Mouse (Mus musculus) lung, postnatal 0 days (tissue): ENCODE results near the gene Xlr3a. TPM values are rescaled to one million over a fixed set of nuclear protein-coding genes. Genes with fewer than 3 reads are reported as not detected.
"Not testable (repeated sequence)": the region's sequence is repeated elsewhere in the genome, so short reads cannot be mapped to it uniquely, and the experiment has no call there.

Experiments
- ATAC-seq: fragments of 200-750 bp; cut with Nextera tagmentation; 2 replicates; pipeline ENCODE4 v1.8.0; 2017; ENCODE audit warnings: moderate library complexity
- DNase-seq: peaks from one replicate; pipeline ENCODE4 v3.0.0-alpha.2; 2016; ENCODE audit warnings: low spot score
- H3K27ac ChIP-seq: fragments of 300-500 bp; sonication (generic); 2 replicates; pipeline ENCODE4 v1.5.1; 2014; ENCODE audit warnings: antibody characterized with exemption, mild to moderate bottlenecking, low read length, mixed read lengths
- H3K27me3 ChIP-seq: fragments of 300-500 bp; sonication (generic); replicated peaks from 2 replicates; pipeline ENCODE4 v1.6.1; 2014; ENCODE audit warnings: low read length, mixed read lengths; ENCODE audit not compliant: insufficient read depth
- H3K36me3 ChIP-seq: fragments of 300-500 bp; sonication (generic); 2 replicates; pipeline ENCODE4 v1.6.1; 2014; ENCODE audit warnings: low read length, mixed read lengths; ENCODE audit not compliant: insufficient read depth
- H3K4me1 ChIP-seq: fragments of 300-500 bp; sonication (generic); 2 replicates; pipeline ENCODE4 v1.6.1; 2014; ENCODE audit warnings: antibody characterized with exemption, low read depth, low read length, mixed read lengths; ENCODE audit not compliant: insufficient read depth
- H3K4me2 ChIP-seq: fragments of 300-500 bp; sonication (generic); replicated peaks from 2 replicates; pipeline ENCODE4 v1.6.1; 2014; ENCODE audit warnings: low read depth, mild to moderate bottlenecking, low read length, moderate library complexity, mixed read lengths
- H3K4me3 ChIP-seq: fragments of 300-500 bp; sonication (generic); 2 replicates; pipeline ENCODE4 v1.5.1; 2014; ENCODE audit warnings: low read depth, low read length
- H3K9ac ChIP-seq: fragments of 300-500 bp; sonication (generic); replicated peaks from 2 replicates; pipeline ENCODE4 v1.6.1; 2014; ENCODE audit warnings: low read depth, mild to moderate bottlenecking
- H3K9me3 ChIP-seq: fragments of 300-500 bp; sonication (generic); 2 replicates; pipeline ENCODE4 v1.6.1; 2016; ENCODE audit warnings: low read length, mixed read lengths
- WGBS: fragments of 180-500 bp; shearing (Covaris S2); extraction: QIAGEN DNeasy Blood & Tissue Kit; methylation state at CpG from one replicate; pipeline ENCODE4 v1.1.7; 2014; 5-methylcytosine and 5-hydroxymethylcytosine counted together
- polyA plus RNA-seq: library from polyadenylated mRNA; unstranded; fragments of >200 nt; fragmentation: Nextera tagmentation; extraction: Ambion mirVana; gene quantifications from 2 replicates; pipeline ENCODE4 v1.2.1, GENCODE M21; 2015

The Xlr3a gene
- polyA plus RNA-seq, result 0.32 and 0.74 TPM in 2 replicates

DNA sequence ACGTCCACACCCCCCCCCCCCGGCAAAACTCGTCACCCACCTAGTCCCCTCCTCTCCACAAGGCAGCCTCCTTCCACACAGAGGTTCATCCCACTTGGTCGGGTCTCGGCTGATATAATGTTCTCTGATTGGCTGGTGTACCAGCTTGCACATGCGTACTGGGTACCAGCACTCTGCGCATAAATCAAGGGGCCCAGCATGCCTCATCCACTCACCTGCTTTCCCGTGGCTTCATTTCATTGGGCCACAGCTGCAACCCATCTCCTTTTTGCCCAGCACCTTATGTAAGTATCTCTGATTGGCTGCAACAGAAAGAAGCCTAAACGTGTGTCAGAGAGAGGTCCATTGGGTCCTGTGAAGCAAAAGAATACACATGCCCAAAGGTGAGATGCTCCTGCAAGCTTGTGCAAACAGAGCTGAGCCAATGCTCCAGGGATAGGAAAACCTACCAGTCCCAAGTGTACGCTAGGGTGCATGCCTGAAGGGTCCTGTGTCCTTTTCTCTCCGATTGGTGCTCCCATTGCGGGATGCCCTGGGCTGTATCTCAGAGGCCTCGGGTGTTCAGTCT is at the start of gene Xlr3a:
Gene Xlr3a, minus strand, starts transcription at position 155 of the 568 bp plus-strand sequence.
- H3K4me2 ChIP-seq, H3K27me3 ChIP-seq, H3K4me1 ChIP-seq, H3K4me3 ChIP-seq, H3K9ac ChIP-seq, DNase-seq, ATAC-seq, H3K9me3 ChIP-seq, H3K27ac ChIP-seq, H3K36me3 ChIP-seq: not testable (repeated sequence)
- WGBS, result 58% methylated on average over 8 of the region's 13 CpGs

DNA sequence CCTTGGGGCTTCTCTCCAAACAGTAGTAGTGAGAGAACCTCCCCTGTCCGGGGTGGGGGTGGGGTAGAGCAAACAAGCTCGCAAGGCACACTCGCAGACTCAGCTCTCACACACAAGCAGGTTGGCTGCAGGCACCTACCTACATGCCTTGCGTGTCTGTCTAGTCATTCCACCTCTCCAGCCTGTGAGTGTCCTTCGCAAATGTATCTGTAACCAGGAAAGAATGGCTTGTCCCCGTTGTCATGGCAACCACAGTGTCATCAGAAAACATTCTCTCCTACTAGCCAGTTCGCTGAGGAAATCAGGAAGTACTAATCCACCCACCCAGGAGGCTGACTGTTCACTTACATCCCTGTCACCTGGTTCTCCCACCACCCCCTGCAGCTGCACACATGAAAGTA is 46.3 kb upstream of the Xlr3a start:
- H3K27ac ChIP-seq, H3K9me3 ChIP-seq, H3K9ac ChIP-seq, H3K4me2 ChIP-seq, DNase-seq, H3K36me3 ChIP-seq, H3K27me3 ChIP-seq, H3K4me1 ChIP-seq, H3K4me3 ChIP-seq: not testable (repeated sequence)
- peak; percentile 85 for ATAC-seq
- WGBS, result no CpG with 5 or more reads among the region's 7 CpGs

DNA sequence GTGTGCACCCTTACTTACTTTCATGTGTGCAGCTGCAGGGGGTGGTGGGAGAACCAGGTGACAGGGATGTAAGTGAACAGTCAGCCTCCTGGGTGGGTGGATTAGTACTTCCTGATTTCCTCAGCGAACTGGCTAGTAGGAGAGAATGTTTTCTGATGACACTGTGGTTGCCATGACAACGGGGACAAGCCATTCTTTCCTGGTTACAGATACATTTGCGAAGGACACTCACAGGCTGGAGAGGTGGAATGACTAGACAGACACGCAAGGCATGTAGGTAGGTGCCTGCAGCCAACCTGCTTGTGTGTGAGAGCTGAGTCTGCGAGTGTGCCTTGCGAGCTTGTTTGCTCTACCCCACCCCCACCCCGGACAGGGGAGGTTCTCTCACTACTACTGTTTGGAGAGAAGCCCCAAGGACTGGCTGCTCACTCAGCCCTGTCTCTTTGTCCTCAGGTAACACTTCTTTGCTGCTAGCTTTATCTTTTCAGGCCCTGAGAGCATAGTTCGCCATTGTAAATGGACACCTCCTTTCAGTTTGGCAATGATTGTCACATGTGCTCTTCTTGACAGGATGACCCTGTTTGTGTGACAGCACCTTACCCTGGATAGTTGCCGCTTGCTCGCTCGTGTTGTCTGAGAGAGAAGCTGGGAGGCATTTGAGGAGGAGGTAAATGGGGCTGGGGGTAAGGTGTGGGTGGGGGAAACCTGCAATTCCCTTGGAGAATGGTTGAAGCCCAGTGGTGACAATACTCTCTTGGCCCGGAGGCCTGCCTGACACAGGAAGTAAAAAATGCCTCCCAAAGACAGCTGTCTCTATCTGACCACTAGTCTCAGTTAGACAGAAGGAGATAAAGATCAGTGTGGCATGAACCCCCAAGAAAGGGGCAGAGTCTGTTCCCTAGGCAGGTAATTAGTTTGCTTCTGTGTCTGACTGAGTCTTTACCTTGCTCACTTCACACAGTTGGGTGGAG is 26.2 kb upstream of the Xlr3a start:
- not testable (repeated sequence) for H3K4me3 ChIP-seq, H3K4me1 ChIP-seq, H3K9me3 ChIP-seq, H3K27me3 ChIP-seq, DNase-seq, H3K4me2 ChIP-seq, H3K9ac ChIP-seq, H3K36me3 ChIP-seq, H3K27ac ChIP-seq
- no CpG with 5 or more reads among the region's 12 CpGs for WGBS
- peak; percentile 85 for ATAC-seq

- ATAC-seq, H3K9me3 ChIP-seq, H3K4me2 ChIP-seq, H3K27ac ChIP-seq, H3K27me3 ChIP-seq, DNase-seq, H3K36me3 ChIP-seq, H3K4me1 ChIP-seq, H3K4me3 ChIP-seq, H3K9ac ChIP-seq: not testable (repeated sequence)
- no CpG with 5 or more reads among the region's 7 CpGs for WGBS
Measured at GRCm38 (mm10) chrX:73116747-73117146, 19.9 kb upstream of the Xlr3a start, which contains the start of gene Gm14685. Gene Gm14685 (plus strand): TSS chrX:73117047.

- DNase-seq, H3K27me3 ChIP-seq, ATAC-seq, H3K9me3 ChIP-seq, H3K4me1 ChIP-seq, H3K27ac ChIP-seq, H3K4me3 ChIP-seq, H3K9ac ChIP-seq, H3K4me2 ChIP-seq, H3K36me3 ChIP-seq: not testable (repeated sequence)
- WGBS, result 72% methylated on average over 19 of the region's 19 CpGs
Measured at GRCm38 (mm10) chrX:73082267-73083055, 14.4 kb downstream of the Xlr3a start, which contains the start of gene Xlr4a. Gene Xlr4a (minus strand): TSS chrX:73082478.

- H3K27ac ChIP-seq, H3K4me2 ChIP-seq, H3K4me3 ChIP-seq, DNase-seq, H3K4me1 ChIP-seq, H3K27me3 ChIP-seq, H3K9ac ChIP-seq, H3K9me3 ChIP-seq, H3K36me3 ChIP-seq: not testable (repeated sequence)
- WGBS, result no CpG with 5 or more reads among the region's 5 CpGs
- ATAC-seq, result peak; percentile 70
Measured at GRCm38 (mm10) chrX:73066765-73067312, 30.1 kb downstream of the Xlr3a start.
